Mouse (Mus musculus): ENCODE results near the gene Pakap.

Pakap gene

GRCm38 (mm10) chr4:57717354-57717753 is 149.4 kb downstream of the Pakap start, which contains the start of gene Akap2:
Gene Akap2 (plus strand): TSS chr4:57717657.
- no peak for DNase-seq (ENCODE audit: low read depth)

- DNase-seq (ENCODE audit: low read depth): no peak
These were observed 151.4 kb downstream of the Pakap start for GRCm38 (mm10) chr4:57719370-57719769.

- peak; percentile 13 for DNase-seq (ENCODE audit: low read depth)
These were observed 152.9 kb downstream of the Pakap start for GRCm38 (mm10) chr4:57720869-57721361.

- no peak for DNase-seq (ENCODE audit: low read depth)
These were observed 154.3 kb downstream of the Pakap start for GRCm38 (mm10) chr4:57722296-57722695.

GRCm38 (mm10) chr4:57723659-57724058 is 155.7 kb downstream of the Pakap start:
- DNase-seq (ENCODE audit: low read depth): peak; percentile 20

GRCm38 (mm10) chr4:57725569-57725968 is 157.6 kb downstream of the Pakap start:
- no peak for DNase-seq (ENCODE audit: low read depth)

GRCm38 (mm10) chr4:57728611-57729183 is 160.7 kb downstream of the Pakap start:
- DNase-seq (ENCODE audit: low read depth): no peak

- DNase-seq (ENCODE audit: low read depth): no peak
These were observed 162.1 kb downstream of the Pakap start for GRCm38 (mm10) chr4:57730047-57730446.

- peak; percentile 69 for DNase-seq (ENCODE audit: low read depth)
These were observed 163.0 kb downstream of the Pakap start for GRCm38 (mm10) chr4:57730801-57731598.

GRCm38 (mm10) chr4:57732351-57732750 is 164.4 kb downstream of the Pakap start:
- no peak for DNase-seq (ENCODE audit: low read depth)

GRCm38 (mm10) chr4:57733445-57733844 is 165.5 kb downstream of the Pakap start:
- DNase-seq (ENCODE audit: low read depth): no peak

GRCm38 (mm10) chr4:57735426-57735825 is 167.4 kb downstream of the Pakap start:
- no peak for DNase-seq (ENCODE audit: low read depth)

- no peak for DNase-seq (ENCODE audit: low read depth)
These were observed 171.0 kb downstream of the Pakap start for GRCm38 (mm10) chr4:57738856-57739552.

GRCm38 (mm10) chr4:57743325-57743929 is 175.4 kb downstream of the Pakap start:
- no peak for DNase-seq (ENCODE audit: low read depth)

GRCm38 (mm10) chr4:57750651-57751050 is 182.7 kb downstream of the Pakap start:
- no peak for DNase-seq (ENCODE audit: low read depth)

- no peak for DNase-seq (ENCODE audit: low read depth)
These were observed 183.1 kb downstream of the Pakap start for GRCm38 (mm10) chr4:57751054-57751453.

GRCm38 (mm10) chr4:57751566-57751965 is 183.6 kb downstream of the Pakap start:
- no peak for DNase-seq (ENCODE audit: low read depth)

GRCm38 (mm10) chr4:57755085-57755484 is 187.1 kb downstream of the Pakap start:
- no peak for DNase-seq (ENCODE audit: low read depth)

GRCm38 (mm10) chr4:57757997-57758396 is 190.0 kb downstream of the Pakap start:
- no peak for DNase-seq (ENCODE audit: low read depth)

- DNase-seq (ENCODE audit: low read depth): no peak
These were observed 194.4 kb downstream of the Pakap start for GRCm38 (mm10) chr4:57762424-57762823.

- DNase-seq (ENCODE audit: low read depth): no peak
These were observed 196.4 kb downstream of the Pakap start for GRCm38 (mm10) chr4:57764392-57764791.

GRCm38 (mm10) chr4:57764926-57765325 is 196.9 kb downstream of the Pakap start:
- DNase-seq (ENCODE audit: low read depth): no peak
